Mouse (Mus musculus) liver, postnatal 0 days (tissue): ENCODE measurements at regions not wholly inside any gene's neighbourhood (a gene's known extent, or its start where the extent isn't known, plus 50 kb on each side); places are given as distances from the start of the nearest gene placed in this dataset.

Source experiments
- ATAC-seq: fragments of 200-750 bp; cut with Nextera tagmentation; 2 replicates; pipeline ENCODE4 v1.8.0; 2017; ENCODE audit warnings: mild to moderate bottlenecking, moderate library complexity
- DNase-seq: peaks from one replicate; pipeline ENCODE4 v3.0.0-alpha.2; 2016
- H3K27ac ChIP-seq: fragments of 300-500 bp; sonication (generic); 2 replicates; pipeline ENCODE4 v1.5.1; 2014; ENCODE audit warnings: antibody characterized with exemption, moderate library complexity, mild to moderate bottlenecking, low read depth
- H3K27me3 ChIP-seq: fragments of 300-500 bp; sonication (generic); 2 replicates; pipeline ENCODE4 v1.6.1; 2014; ENCODE audit warnings: low read length, control low read depth, mixed read lengths; ENCODE audit not compliant: insufficient read depth
- H3K36me3 ChIP-seq: fragments of 300-500 bp; sonication (generic); replicated peaks from 2 replicates; pipeline ENCODE4 v1.6.1; 2014; ENCODE audit warnings: mild to moderate bottlenecking, control low read depth, low read length, moderate library complexity, mixed read lengths; ENCODE audit not compliant: insufficient read depth
- H3K4me1 ChIP-seq: fragments of 300-500 bp; sonication (generic); 2 replicates; pipeline ENCODE4 v1.6.1; 2014; ENCODE audit warnings: antibody characterized with exemption, mild to moderate bottlenecking, control low read depth; ENCODE audit not compliant: insufficient read depth
- H3K4me2 ChIP-seq: fragments of 300-500 bp; sonication (generic); 2 replicates; pipeline ENCODE4 v1.6.1; 2014; ENCODE audit warnings: low read depth, mild to moderate bottlenecking, low read length, moderate library complexity, mixed read lengths
- H3K4me3 ChIP-seq: fragments of 300-500 bp; sonication (generic); 2 replicates; pipeline ENCODE4 v1.5.1; 2014; ENCODE audit warnings: low read depth, low read length
- H3K9ac ChIP-seq: fragments of 300-500 bp; sonication (generic); replicated peaks from 2 replicates; pipeline ENCODE4 v1.6.1; 2014; ENCODE audit warnings: mild to moderate bottlenecking, moderate library complexity
- H3K9me3 ChIP-seq: fragments of 300-500 bp; sonication (generic); 2 replicates; pipeline ENCODE4 v1.6.1; 2016; ENCODE audit warnings: mild to moderate bottlenecking, control low read depth, low read length, mixed read lengths
- CTCF ChIP-seq: sonication (generic); IDR thresholded peaks from 2 replicates; pipeline ENCODE4 v1.5.1; 2016; ENCODE audit warnings: antibody characterized with exemption, low read depth
- EP300 ChIP-seq: IDR thresholded peaks from 2 replicates; pipeline ENCODE4 v1.6.1; 2016; ENCODE audit warnings: antibody characterized with exemption, low read depth, mild to moderate bottlenecking
- WGBS: fragments of 180-500 bp; shearing (Covaris S2); extraction: QIAGEN DNeasy Blood & Tissue Kit; methylation state at CpG from one replicate; pipeline ENCODE4 v1.1.7; 2014; ENCODE audit not compliant: insufficient replicate concordance; 5-methylcytosine and 5-hydroxymethylcytosine counted together

GRCm38 (mm10) chr8:64422850-64423214 lies 216.8 kb upstream of the Tll1 start:
- ATAC-seq (no peak), DNase-seq (no peak)
- 71% methylated on average over 4 of the region's 4 CpGs for WGBS
- Histone ChIP-seq H3K4me3 (no peak overlapping the region), H3K4me2 (no peak overlapping the region), H3K36me3 (no peaks in the 10 kb centered on the region), H3K9ac (no peak overlapping the region), H3K27me3 (no peaks in the 10 kb centered on the region), H3K27ac (no peak overlapping the region), H3K9me3 (no peaks in the 10 kb centered on the region), H3K4me1 (no peaks in the 10 kb centered on the region)
- TF ChIP-seq EP300 (no peak), CTCF (no peak)

GRCm38 (mm10) chr8:64422200-64422849 lies 216.3 kb upstream of the Tll1 start:
- TF ChIP-seq CTCF (no peak), EP300 (no peak)
- Histone ChIP-seq H3K4me2 (no peak overlapping the region), H3K9me3 (no peaks in the 10 kb centered on the region), H3K4me1 (no peaks in the 10 kb centered on the region), H3K27me3 (no peaks in the 10 kb centered on the region), H3K36me3 (no peaks in the 10 kb centered on the region), H3K27ac (no peak overlapping the region), H3K9ac (no peak overlapping the region), H3K4me3 (no peak overlapping the region)
- 68% methylated on average over 8 of the region's 8 CpGs for WGBS
- DNase-seq: no peak
- no peak for ATAC-seq

- DNase-seq (no peak), ATAC-seq (no peak)
- no peak overlapping the region for H3K4me2 ChIP-seq
- no peak overlapping the region for H3K4me3 ChIP-seq
- no peaks in the 10 kb centered on the region for H3K36me3 ChIP-seq
- no peak overlapping the region for H3K27ac ChIP-seq
- WGBS: 86% methylated on average over 6 of the region's 6 CpGs
- no peaks in the 10 kb centered on the region for H3K27me3 ChIP-seq
- no peaks in the 10 kb centered on the region for H3K4me1 ChIP-seq
- TF ChIP-seq EP300: no peak
- TF ChIP-seq CTCF: no peak
- H3K9me3 ChIP-seq: no peaks in the 10 kb centered on the region
- H3K9ac ChIP-seq: no peak overlapping the region
Observed at GRCm38 (mm10) chr8:64421502-64422199, 215.6 kb upstream of the Tll1 start.

- Histone ChIP-seq H3K9me3 (no peaks in the 10 kb centered on the region), H3K4me1 (no peaks in the 10 kb centered on the region), H3K27me3 (no peaks in the 10 kb centered on the region), H3K27ac (no peak overlapping the region), H3K9ac (no peak overlapping the region), H3K36me3 (no peaks in the 10 kb centered on the region), H3K4me2 (no peak overlapping the region), H3K4me3 (no peak overlapping the region)
- ATAC-seq (no peak), DNase-seq (no peak)
- TF ChIP-seq CTCF: no peak
- TF ChIP-seq EP300: no peak
- WGBS: 82% methylated on average over 15 of the region's 15 CpGs
Observed at GRCm38 (mm10) chr8:64412488-64413188, 206.6 kb upstream of the Tll1 start.

- Histone ChIP-seq H3K9me3 (no peaks in the 10 kb centered on the region), H3K9ac (no peak overlapping the region), H3K4me2 (no peak overlapping the region), H3K4me3 (no peak overlapping the region), H3K36me3 (no peaks in the 10 kb centered on the region), H3K4me1 (no peaks in the 10 kb centered on the region), H3K27ac (no peak overlapping the region), H3K27me3 (no peaks in the 10 kb centered on the region)
- WGBS: 64% methylated on average over 9 of the region's 9 CpGs
- DNase-seq (no peak), ATAC-seq (no peak)
- TF ChIP-seq CTCF (no peak), EP300 (no peak)
Observed at GRCm38 (mm10) chr8:64406775-64407490, 200.9 kb upstream of the Tll1 start.

GRCm38 (mm10) chr8:64399554-64399953 lies 193.5 kb upstream of the Tll1 start:
- ATAC-seq (no peak), DNase-seq (no peak)
- no peak overlapping the region for H3K4me3 ChIP-seq
- H3K27me3 ChIP-seq: no peaks in the 10 kb centered on the region
- no peaks in the 10 kb centered on the region for H3K4me1 ChIP-seq
- WGBS: 77% methylated on average over 3 of the region's 3 CpGs
- no peak for TF ChIP-seq CTCF
- TF ChIP-seq EP300: no peak
- no peaks in the 10 kb centered on the region for H3K36me3 ChIP-seq
- H3K27ac ChIP-seq: no peak overlapping the region
- no peak overlapping the region for H3K9ac ChIP-seq
- H3K4me2 ChIP-seq: no peak overlapping the region
- no peaks in the 10 kb centered on the region for H3K9me3 ChIP-seq
